Mouse (Mus musculus) CH12.LX (cell line): ENCODE results near the gene Ntsr1. TPM values are rescaled to one million over a fixed set of nuclear protein-coding genes. Genes with fewer than 3 reads are reported as not detected.
A peak's percentile ranks its signal among the peaks of the same experiment; 100 is the strongest.

Source experiments
- DNase-seq: peaks from one replicate; pipeline ENCODE4 v3.0.0-alpha.2; 2013; ENCODE audit errors: extremely low read depth
- H3K27ac ChIP-seq: 2 replicates; pipeline ENCODE4 v1.5.1; 2012; ENCODE audit warnings: low read depth, mild to moderate bottlenecking, control low read depth, moderate library complexity; ENCODE audit not compliant: insufficient read depth
- H3K27me3 ChIP-seq: replicated peaks from 2 replicates; pipeline ENCODE3; 2012; ENCODE audit warnings: inconsistent platforms
- H3K36me3 ChIP-seq, 2 experiments: replicated peaks in 1 of 2; 2 replicates each; pipeline versions ENCODE3 to v1.6.1; 2012; ENCODE audit warnings: inconsistent platforms in 1 of 2, low read length in 1 of 2, mild to moderate bottlenecking in 1 of 2, mixed read lengths in 1 of 2, moderate library complexity in 1 of 2; ENCODE audit not compliant: control insufficient read depth in 1 of 2, insufficient read depth in 1 of 2
- H3K4me1 ChIP-seq, 2 experiments: 2 replicates each; pipeline ENCODE4 v1.6.1; 2012; ENCODE audit warnings: inconsistent platforms in 1 of 2, moderate library complexity in 1 of 2; ENCODE audit not compliant: insufficient read depth in 2 of 2, control insufficient read depth in 1 of 2
- H3K4me2 ChIP-seq: 2 replicates; pipeline ENCODE4 v1.6.1; 2012; ENCODE audit warnings: low read depth, mild to moderate bottlenecking, control low read depth; ENCODE audit not compliant: poor library complexity, insufficient read depth, severe bottlenecking
- H3K4me3 ChIP-seq, 3 experiments: fragments of 150-350 bp in 1 of 3; sonication (generic) in 1 of 3; replicated peaks in 1 of 3; 2 replicates each; pipeline versions ENCODE3 to v1.5.1; 2011 to 2012; ENCODE audit warnings: low read depth in 2 of 3, low read length in 2 of 3, mild to moderate bottlenecking in 2 of 3, moderate library complexity in 2 of 3, control low read depth in 1 of 3, improper control_type of control experiment in 1 of 3, inconsistent platforms in 1 of 3, mixed read lengths in 1 of 3; ENCODE audit not compliant: poor library complexity in 1 of 3
- H3K79me2 ChIP-seq: replicated peaks from 2 replicates; pipeline ENCODE4 v1.6.1; 2012; ENCODE audit warnings: mild to moderate bottlenecking, moderate library complexity; ENCODE audit not compliant: control insufficient read depth, poor library complexity, insufficient read depth, severe bottlenecking; ENCODE audit errors: extremely low read depth
- H3K9ac ChIP-seq: 2 replicates; pipeline ENCODE4 v1.6.1; 2012; ENCODE audit warnings: low read depth, mild to moderate bottlenecking, control low read depth, moderate library complexity; ENCODE audit not compliant: insufficient read depth
- H3K9me3 ChIP-seq: replicated peaks from 2 replicates; pipeline ENCODE3; 2012; ENCODE audit warnings: low read length, inconsistent platforms, mixed read lengths
- CHD1 ChIP-seq: IDR thresholded peaks from 2 replicates; pipeline ENCODE4 v1.6.1; 2012; ENCODE audit warnings: low read depth, low read length, improper control_type of control experiment, inconsistent platforms
- CHD2 ChIP-seq: IDR thresholded peaks from 2 replicates; pipeline ENCODE4 v1.6.1; 2011; ENCODE audit warnings: low read length, improper control_type of control experiment
- CTCF ChIP-seq, 2 experiments: IDR thresholded peaks in 1 of 2; conservative IDR thresholded peaks in 1 of 2; 2 replicates each; pipeline ENCODE4 v1.5.1; 2011 to 2012; ENCODE audit warnings: low read depth in 2 of 2, low read length in 2 of 2, improper control_type of control experiment in 1 of 2, inconsistent platforms in 1 of 2, mild to moderate bottlenecking in 1 of 2, moderate library complexity in 1 of 2
- E2F4 ChIP-seq: IDR thresholded peaks from 2 replicates; pipeline ENCODE4 v1.6.1; 2011; ENCODE audit warnings: low read depth, low read length, improper control_type of control experiment; ENCODE audit not compliant: insufficient replicate concordance
- EP300 ChIP-seq: IDR thresholded peaks from 2 replicates; pipeline ENCODE4 v1.6.1; 2011; ENCODE audit warnings: low read length, improper control_type of control experiment
- IRF4 ChIP-seq: IDR thresholded peaks from 2 replicates; pipeline ENCODE4 v1.6.1; 2014; ENCODE audit warnings: low read depth, mild to moderate bottlenecking, inconsistent platforms, low read length, improper control_type of control experiment
- JUN ChIP-seq: IDR thresholded peaks from 2 replicates; pipeline ENCODE4 v1.6.1; 2011; ENCODE audit warnings: low read depth, mild to moderate bottlenecking, low read length, improper control_type of control experiment, moderate library complexity; ENCODE audit not compliant: insufficient read depth
- KAT2A ChIP-seq: IDR thresholded peaks from 2 replicates; pipeline ENCODE4 v1.6.1; 2012; ENCODE audit warnings: low read length, improper control_type of control experiment, inconsistent platforms; ENCODE audit not compliant: insufficient replicate concordance
- MAFK ChIP-seq: IDR thresholded peaks from 2 replicates; pipeline ENCODE4 v1.6.1; 2011; ENCODE audit warnings: low read length, improper control_type of control experiment; ENCODE audit not compliant: insufficient replicate concordance
- MAX ChIP-seq: IDR thresholded peaks from 2 replicates; pipeline ENCODE4 v1.6.1; 2011; ENCODE audit warnings: low read length, improper control_type of control experiment
- MYC ChIP-seq: IDR thresholded peaks from 2 replicates; pipeline ENCODE4 v1.6.1; 2011; ENCODE audit warnings: low read depth, mild to moderate bottlenecking, improper control_type of control experiment, low read length
- NRF1 ChIP-seq: IDR thresholded peaks from 2 replicates; pipeline ENCODE4 v1.6.1; 2014; ENCODE audit warnings: low read depth, mild to moderate bottlenecking, inconsistent platforms, low read length, improper control_type of control experiment, moderate library complexity
- PAX5 ChIP-seq: IDR thresholded peaks from 2 replicates; pipeline ENCODE4 v1.6.1; 2012; ENCODE audit warnings: low read length, inconsistent platforms, mixed read lengths
- POLR2AphosphoS2 ChIP-seq: IDR thresholded peaks from 2 replicates; pipeline ENCODE4 v1.6.1; 2011; ENCODE audit warnings: low read depth, low read length, improper control_type of control experiment
- RAD21 ChIP-seq: IDR thresholded peaks from 2 replicates; pipeline ENCODE4 v1.6.1; 2011; ENCODE audit warnings: low read depth, mild to moderate bottlenecking, low read length, improper control_type of control experiment, moderate library complexity
- RCOR1 ChIP-seq: conservative IDR thresholded peaks from 2 replicates; pipeline ENCODE4 v1.6.1; 2012; ENCODE audit warnings: low read depth, mild to moderate bottlenecking, inconsistent platforms, low read length, improper control_type of control experiment
- SIN3A ChIP-seq: IDR thresholded peaks from 2 replicates; pipeline ENCODE4 v1.6.1; 2012; ENCODE audit warnings: low read length, improper control_type of control experiment, inconsistent platforms
- SMC3 ChIP-seq: IDR thresholded peaks from 2 replicates; pipeline ENCODE4 v1.6.1; 2011; ENCODE audit warnings: low read depth, low read length, improper control_type of control experiment
- TCF12 ChIP-seq: IDR thresholded peaks from 2 replicates; pipeline ENCODE4 v1.6.1; 2014; ENCODE audit warnings: low read depth, mild to moderate bottlenecking, inconsistent platforms, low read length, improper control_type of control experiment
- USF2 ChIP-seq: conservative IDR thresholded peaks from 2 replicates; pipeline ENCODE4 v1.6.1; 2011; ENCODE audit warnings: low read depth, low read length, improper control_type of control experiment
- ZC3H11A ChIP-seq: IDR thresholded peaks from 2 replicates; pipeline ENCODE4 v1.6.1; 2012; ENCODE audit warnings: low read depth, mild to moderate bottlenecking, inconsistent platforms, low read length, improper control_type of control experiment
- dilution Hi-C: fragments of 300-500 bp; cut with MboI; formaldehyde crosslinking; loops from 2 replicates; pipeline ENCODE4 v1.14.3; 2020; ENCODE audit warnings: low sequenced_read_pairs; ENCODE audit not compliant: extremely low pct_unique_long_range_greater_than_20kb, extremely low pct_ligation_motif_present
- in situ Hi-C: fragments of 300-500 bp; cut with MboI; formaldehyde crosslinking; loops from 3 replicates; pipeline ENCODE4 v1.14.3; 2019; ENCODE audit warnings: low sequenced_read_pairs, low pct_ligation_motif_present, low pct_unique_long_range_greater_than_20kb, mixed read lengths
- polyA plus RNA-seq: library from polyadenylated mRNA; unstranded; fragments of >175 nt; gene quantifications from 2 replicates; pipeline ENCODE4 v1.2.1, GENCODE M21; 2012; ENCODE audit warnings: low read depth; ENCODE audit not compliant: insufficient read length
- total RNA-seq, 2 experiments: library from RNA; depleted of rRNA; stranded (reverse); fragments of 300-350 nt in 1 of 2; fragments of >200 nt in 1 of 2; gene quantifications; 2 replicates each; pipeline ENCODE4 v1.2.3; 2012 to 2014

Ntsr1 gene
- total and polyA plus RNA-seq, 3 experiments, result not detected

DNA sequence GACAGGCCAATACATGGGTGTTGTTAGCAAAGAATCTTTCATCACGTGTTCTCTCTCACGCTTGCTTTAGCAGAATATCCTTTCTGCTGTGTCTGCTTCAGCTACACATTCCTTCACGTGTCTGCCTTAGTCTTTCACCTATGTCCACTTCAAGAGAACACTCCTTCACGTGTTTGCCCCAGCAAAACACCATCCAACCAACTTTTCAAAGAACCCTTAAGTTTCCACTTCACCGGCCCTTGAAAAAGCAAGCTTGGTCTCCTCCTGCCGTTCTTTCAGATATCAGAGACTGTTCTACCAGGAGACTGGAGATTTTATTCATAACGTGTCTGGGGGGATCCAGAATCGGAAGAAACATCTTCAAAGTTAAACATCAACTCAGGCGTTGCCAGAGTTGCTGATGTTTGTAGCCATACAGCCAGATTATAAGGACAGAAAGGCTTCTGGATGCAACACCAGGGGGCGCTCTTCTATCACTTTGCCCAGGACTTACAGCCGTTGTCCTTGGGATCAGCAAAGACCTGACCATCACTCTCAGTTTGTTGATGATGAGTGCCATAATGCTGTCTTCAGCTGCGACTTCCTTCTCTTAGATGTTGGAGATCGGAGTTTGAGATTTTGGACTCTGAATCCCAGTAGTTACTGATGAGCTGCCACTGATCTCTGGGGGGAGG lies 66.6 kb downstream of the Ntsr1 start:
- H3K79me2 ChIP-seq, result no peaks in the 10 kb centered on the region
- TF ChIP-seq NRF1 (no peak), ZC3H11A (peak; percentile 43), CTCF (conservative IDR thresholded peaks at IDR 0.05 in 1 of 2, IDR thresholded peaks at IDR 0.05 in 1 of 2; ENCODE audit: low read depth in 2 of 2, low read length in 2 of 2) (peak; percentile 66 to 93), RAD21 (peak; percentile 85), RCOR1 (no peak), MYC (no peak), PAX5 (no peak), SMC3 (peak; percentile 92)
- H3K9me3 ChIP-seq, result peaks cover 2% of the 10 kb centered on the region
- in situ Hi-C loops, result no loop called here
- dilution Hi-C loops, result no loop called here
- H3K27me3 ChIP-seq, result peaks cover 7% of the 10 kb centered on the region
- peaks cover 15 to 19% of the 10 kb centered on the region in 2 experiments for H3K4me1 ChIP-seq
- DNase-seq, result peak; percentile 82
- no peak overlapping the region for H3K4me3 ChIP-seq
- no peaks in the 10 kb centered on the region for H3K36me3 ChIP-seq
- no peak overlapping the region for H3K9ac ChIP-seq
- H3K4me2 ChIP-seq, result peak overlapping the region; percentile 29; the same call in 1 of the 2 replicates
- no peak overlapping the region for H3K27ac ChIP-seq

DNA sequence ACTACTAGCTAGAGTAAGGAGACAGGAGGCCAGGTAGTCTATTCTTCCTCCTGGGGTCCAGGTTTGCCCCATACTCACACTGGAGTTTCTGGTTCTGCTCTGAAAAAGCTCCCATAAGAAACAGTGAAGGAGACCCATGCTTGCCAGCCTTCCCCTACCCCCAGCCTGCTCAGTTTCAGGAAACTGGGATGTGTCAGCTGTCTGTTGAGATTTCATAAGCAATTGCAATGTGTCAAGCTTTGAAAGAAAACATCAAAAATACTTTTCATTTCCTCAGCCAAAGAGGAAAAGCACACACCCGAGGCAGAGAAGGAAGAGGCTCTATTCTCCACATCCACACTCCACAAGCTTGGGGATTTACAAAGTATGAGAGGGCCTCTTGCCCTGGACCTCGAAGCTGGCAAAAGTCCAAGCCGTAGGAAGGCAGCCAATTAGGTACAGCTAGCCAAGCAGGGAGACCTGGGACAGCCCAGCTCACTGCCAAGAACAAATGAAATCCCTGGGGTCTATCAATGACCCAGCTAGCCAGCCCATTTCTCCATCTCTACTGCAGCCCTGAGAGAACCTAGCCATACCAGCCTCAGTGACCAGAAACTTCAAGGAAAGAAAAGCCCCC lies 69.4 kb downstream of the Ntsr1 start:
- no peak for DNase-seq
- Histone ChIP-seq H3K4me3 (no peak overlapping the region), H3K36me3 (no peaks in the 10 kb centered on the region), H3K9ac (no peak overlapping the region), H3K27me3 (peaks cover 7% of the 10 kb centered on the region), H3K9me3 (peaks cover 2% of the 10 kb centered on the region), H3K27ac (no peak overlapping the region), H3K79me2 (no peaks in the 10 kb centered on the region), H3K4me1 (peaks cover 3 to 4% of the 10 kb centered on the region in 2 experiments), H3K4me2 (no peak overlapping the region)
- TF ChIP-seq ZC3H11A, result no peak
- no peak for TF ChIP-seq EP300
- TF ChIP-seq NRF1, result no peak
- TF ChIP-seq JUN, result no peak
- no peak for TF ChIP-seq MYC
- no peak for TF ChIP-seq POLR2AphosphoS2
- TF ChIP-seq IRF4, result no peak
- TF ChIP-seq PAX5, result no peak
- no peak for TF ChIP-seq USF2
- TF ChIP-seq KAT2A, result no peak
- no peak for TF ChIP-seq E2F4
- no peak for TF ChIP-seq CHD2
- TF ChIP-seq TCF12, result no peak
- TF ChIP-seq CHD1, result no peak
- no peak for TF ChIP-seq MAFK
- no peak for TF ChIP-seq MAX
- no peak for TF ChIP-seq SIN3A
- dilution Hi-C loops (no loop called here), in situ Hi-C loops (no loop called here)
